Mouse (Mus musculus) liver, embryonic 14.5 days (tissue): ENCODE measurements around the gene Pak4. TPM values are rescaled to one million over a fixed set of nuclear protein-coding genes. Genes with fewer than 3 reads are reported as not detected.

Experiments used
- ATAC-seq: fragments of 200-750 bp; cut with Nextera tagmentation; 2 replicates; pipeline ENCODE4 v1.8.0; 2017; ENCODE audit warnings: moderate number of reproducible peaks, mild to moderate bottlenecking, moderate library complexity; ENCODE audit not compliant: insufficient read depth
- DNase-seq, 3 experiments: peaks; one replicate each; pipeline ENCODE4 v3.0.0-alpha.2; 2012 to 2013; ENCODE audit warnings: low read depth in 3 of 3, low spot score in 3 of 3
- H3K27ac ChIP-seq: fragments of 300-500 bp; sonication (generic); 2 replicates; pipeline ENCODE4 v1.5.1; 2014; ENCODE audit warnings: moderate library complexity, mild to moderate bottlenecking, control low read depth, inconsistent platforms
- H3K27me3 ChIP-seq: fragments of 300-500 bp; sonication (generic); 2 replicates; pipeline ENCODE4 v1.6.1; 2014; ENCODE audit warnings: mild to moderate bottlenecking, low read length, moderate library complexity; ENCODE audit not compliant: control insufficient read depth, insufficient read depth
- H3K36me3 ChIP-seq: fragments of 300-500 bp; sonication (generic); replicated peaks from 2 replicates; pipeline ENCODE4 v1.6.1; 2014; ENCODE audit warnings: low read depth; ENCODE audit not compliant: control insufficient read depth, insufficient read depth
- H3K4me1 ChIP-seq, 2 experiments: fragments of 200-500 bp in 1 of 2; fragments of 300-500 bp in 1 of 2; sonication (generic) in 1 of 2; replicated peaks; 2 replicates each; pipeline ENCODE4 v1.6.1; 2012 to 2014; ENCODE audit warnings: antibody characterized with exemption in 1 of 2, inconsistent platforms in 1 of 2, low read length in 1 of 2; ENCODE audit not compliant: control insufficient read depth in 2 of 2, insufficient read depth in 2 of 2
- H3K4me2 ChIP-seq: fragments of 300-500 bp; sonication (generic); 2 replicates; pipeline ENCODE4 v1.6.1; 2014; ENCODE audit warnings: low read depth, mild to moderate bottlenecking, control low read depth, moderate library complexity
- H3K4me3 ChIP-seq, 2 experiments: fragments of 200-500 bp in 1 of 2; fragments of 300-500 bp in 1 of 2; sonication (generic) in 1 of 2; 2 replicates each; pipeline ENCODE4 v1.5.1; 2012 to 2014; ENCODE audit warnings: low read depth in 2 of 2, low read length in 2 of 2, mild to moderate bottlenecking in 2 of 2, control low read depth in 1 of 2, inconsistent platforms in 1 of 2, moderate library complexity in 1 of 2; ENCODE audit not compliant: insufficient read depth in 1 of 2
- H3K9ac ChIP-seq: fragments of 300-500 bp; sonication (generic); replicated peaks from 2 replicates; pipeline ENCODE4 v1.6.1; 2014; ENCODE audit warnings: mild to moderate bottlenecking, control low read depth, moderate library complexity
- H3K9me3 ChIP-seq: fragments of 300-500 bp; sonication (generic); 2 replicates; pipeline ENCODE4 v1.6.1; 2016; ENCODE audit warnings: low read length, mixed read lengths; ENCODE audit not compliant: control insufficient read depth
- CTCF ChIP-seq: IDR thresholded peaks from 2 replicates; pipeline ENCODE4 v1.5.1; 2016; ENCODE audit warnings: antibody characterized with exemption, low read depth, control low read depth
- EP300 ChIP-seq: IDR thresholded peaks from 2 replicates; pipeline ENCODE4 v1.6.1; 2016; ENCODE audit warnings: antibody characterized with exemption, low read depth
- WGBS: fragments of 180-500 bp; shearing (Covaris S2); extraction: QIAGEN DNeasy Blood & Tissue Kit; methylation state at CpG from one replicate; pipeline ENCODE4 v1.1.7; 2014; ENCODE audit not compliant: insufficient replicate concordance; 5-methylcytosine and 5-hydroxymethylcytosine counted together
- polyA plus RNA-seq, 2 experiments: library from polyadenylated mRNA; depleted of rRNA in 1 of 2; stranded (reverse) in 1 of 2; unstranded in 1 of 2; fragments of >200 nt; fragmentation: Nextera tagmentation in 1 of 2; extraction: Ambion mirVana in 1 of 2; gene quantifications; 2 replicates each; pipeline versions ENCODE4 v1.2.1 to v1.2.3; 2012 to 2014

The Pak4 gene
- polyA plus RNA-seq (2012; rRNA removed) (11.5 and 12.3 TPM in 2 replicates), polyA plus RNA-seq (2014; fragmentation: Nextera tagmentation; extraction: Ambion mirVana) (8.5 and 8.6 TPM in 2 replicates)

DNA sequence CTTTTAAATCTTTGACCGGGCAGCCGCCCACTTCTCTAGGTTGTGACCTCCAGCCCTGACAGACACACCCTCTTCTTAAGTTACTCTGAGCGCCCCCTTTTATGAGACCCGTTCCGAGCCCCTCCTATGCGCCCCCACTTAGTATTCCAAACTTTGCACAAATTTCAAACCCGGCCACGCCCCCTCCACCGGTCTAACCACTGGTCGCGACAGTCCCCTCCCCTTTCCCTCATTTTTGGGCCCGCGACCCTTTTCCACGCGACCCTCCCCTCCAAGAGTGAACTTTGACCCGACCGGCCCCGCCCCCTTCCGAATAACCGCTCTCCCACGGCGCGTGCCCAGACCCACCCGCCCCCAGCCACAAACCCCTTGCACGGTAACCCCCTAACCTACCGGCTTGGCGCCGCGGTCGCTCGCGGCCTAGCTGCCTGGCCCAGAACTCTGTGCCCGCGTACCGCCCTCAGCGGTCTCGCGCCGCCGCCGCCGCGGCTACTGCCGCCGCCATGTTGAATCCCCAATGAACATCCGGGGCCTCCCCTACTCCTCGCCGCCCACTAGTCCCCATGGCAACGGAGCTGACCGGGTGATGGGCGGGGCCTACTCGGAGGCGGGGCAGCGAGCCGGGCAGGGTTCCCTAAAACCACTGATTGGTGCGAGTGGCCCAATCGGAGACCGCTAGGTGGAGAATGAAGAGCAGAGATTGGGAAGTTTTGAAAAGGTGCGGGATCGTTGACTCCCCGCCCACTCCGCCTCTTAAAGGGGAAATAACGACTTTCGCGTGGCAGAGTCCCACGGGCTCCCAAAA lies at the start of gene Pak4, which contains the start of gene Samd4b:
TSS of gene Pak4 (minus strand) at position 544 of the 805 bp plus-strand sequence.
TSS of gene Samd4b (minus strand) at position 503 of the 805 bp plus-strand sequence.
- Histone ChIP-seq H3K4me1 (peaks cover 12 to 33% of the 10 kb centered on the region in 2 experiments), H3K4me2 (peak within 1 kb of the TSS; percentile 77), H3K9ac (peak within 1 kb of the TSS; percentile 72), H3K27me3 (no peaks in the 10 kb centered on the region), H3K9me3 (no peaks in the 10 kb centered on the region), H3K36me3 (0 out of 2 replicates have a peak, but pooled peaks cover 2% of the 10 kb centered on the region), H3K27ac (peak within 1 kb of the TSS; percentile 80), H3K4me3 (peak within 1 kb of the TSS; percentile 75 to 86)
- DNase-seq (peak; percentile 96 to 98 (median 96)), ATAC-seq (peak; percentile 82)
- TF ChIP-seq EP300 (no peak), CTCF (peak; percentile 31)
- 1% methylated on average over 66 of the region's 66 CpGs for WGBS

DNA sequence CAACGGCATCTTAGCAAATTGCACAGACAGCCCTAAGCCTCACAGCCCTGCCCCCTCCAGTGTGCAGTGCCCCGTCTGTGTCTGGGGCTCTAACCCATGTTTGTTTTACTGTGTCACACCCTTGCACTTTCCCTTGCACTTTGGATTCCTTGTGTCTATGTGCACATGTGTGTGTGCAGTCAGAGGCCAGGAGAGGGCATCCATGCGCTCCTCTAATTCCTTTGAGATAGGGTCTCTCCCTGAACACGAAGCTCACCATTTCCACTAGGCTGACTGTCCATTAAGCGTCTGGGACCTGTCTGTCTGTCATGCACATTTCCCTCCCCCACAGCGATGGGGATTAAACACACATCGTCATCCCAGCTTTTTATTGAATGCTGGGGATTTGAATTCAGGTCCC lies 49.0 kb upstream of the Pak4 start:
- Histone ChIP-seq H3K36me3 (no peaks in the 10 kb centered on the region), H3K4me1 (no peaks in the 10 kb centered on the region; a peak in 1 of 4 replicates), H3K27ac (no peak overlapping the region), H3K4me3 (no peak overlapping the region), H3K27me3 (no peaks in the 10 kb centered on the region), H3K9ac (no peak overlapping the region), H3K9me3 (no peaks in the 10 kb centered on the region), H3K4me2 (no peak overlapping the region)
- ATAC-seq (no peak), DNase-seq (no peak)
- no peak for TF ChIP-seq EP300
- TF ChIP-seq CTCF, result no peak; the same call in 1 of the 2 replicates
- WGBS, result 38% methylated on average over 7 of the region's 7 CpGs

DNA sequence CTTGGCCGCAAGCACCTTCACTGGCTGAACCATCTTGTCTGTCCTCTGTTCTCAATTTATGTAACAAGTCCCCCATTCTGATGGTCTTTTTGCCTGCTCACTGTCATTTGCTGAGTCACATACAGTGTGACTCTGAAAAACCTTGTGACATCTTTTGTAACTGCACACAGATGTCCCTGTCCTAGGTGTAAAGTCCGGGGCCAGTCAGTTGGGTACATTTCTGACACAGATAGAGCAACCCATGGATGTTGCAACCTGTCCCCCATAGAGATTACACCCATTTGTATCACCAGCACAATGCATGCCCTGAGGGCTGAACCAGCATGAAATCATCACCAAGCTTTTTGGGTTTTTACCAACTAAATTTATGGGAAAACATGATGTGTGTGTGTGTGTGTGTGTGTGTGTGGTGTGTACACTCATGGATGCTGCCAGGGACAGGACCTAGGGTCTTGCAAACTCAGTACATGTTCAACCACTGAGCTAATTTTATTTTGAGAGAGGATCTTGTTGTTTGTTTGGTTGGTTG lies 48.0 kb upstream of the Pak4 start:
- H3K9me3 ChIP-seq, result no peaks in the 10 kb centered on the region
- no peaks in the 10 kb centered on the region for H3K27me3 ChIP-seq
- 59% methylated on average over 2 of the region's 2 CpGs for WGBS
- ATAC-seq (peak; percentile 62), DNase-seq (peak; percentile 10 to 25 (median 16))
- H3K27ac ChIP-seq, result no peak overlapping the region
- H3K4me3 ChIP-seq, result no peak overlapping the region
- H3K9ac ChIP-seq, result no peak overlapping the region
- H3K4me1 ChIP-seq, result no peaks in the 10 kb centered on the region; a peak in 1 of 4 replicates
- H3K36me3 ChIP-seq, result no peaks in the 10 kb centered on the region
- no peak overlapping the region for H3K4me2 ChIP-seq
- TF ChIP-seq EP300 (no peak), CTCF (no peak)

DNA sequence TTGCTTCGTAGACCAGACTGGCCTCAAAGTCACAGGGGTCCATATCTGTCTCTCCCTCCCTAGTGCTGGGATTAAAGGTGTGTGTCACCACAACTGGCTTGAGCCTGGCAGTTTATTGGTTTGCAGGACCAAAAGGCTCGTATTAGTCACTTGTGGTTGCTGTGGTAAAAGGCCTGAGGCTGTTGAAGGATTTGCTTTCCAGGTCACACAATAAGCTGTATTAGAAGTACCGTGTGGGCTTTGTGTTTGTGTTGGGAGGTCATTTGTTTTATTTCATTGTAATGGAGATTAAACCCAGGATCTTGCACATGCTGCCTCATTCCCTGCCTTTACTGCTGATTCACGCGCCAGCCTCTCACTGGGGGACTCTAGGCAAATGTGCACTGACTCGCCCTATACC lies 47.4 kb upstream of the Pak4 start:
- Histone ChIP-seq H3K27me3 (no peaks in the 10 kb centered on the region), H3K4me2 (no peak overlapping the region), H3K36me3 (no peaks in the 10 kb centered on the region), H3K27ac (no peak overlapping the region), H3K4me3 (no peak overlapping the region), H3K4me1 (no peaks in the 10 kb centered on the region; a peak in 1 of 4 replicates), H3K9me3 (no peaks in the 10 kb centered on the region), H3K9ac (no peak overlapping the region)
- ATAC-seq (no peak), DNase-seq (no peak)
- no peak for TF ChIP-seq CTCF
- TF ChIP-seq EP300, result no peak
- 66% methylated on average over 6 of the region's 6 CpGs for WGBS

DNA sequence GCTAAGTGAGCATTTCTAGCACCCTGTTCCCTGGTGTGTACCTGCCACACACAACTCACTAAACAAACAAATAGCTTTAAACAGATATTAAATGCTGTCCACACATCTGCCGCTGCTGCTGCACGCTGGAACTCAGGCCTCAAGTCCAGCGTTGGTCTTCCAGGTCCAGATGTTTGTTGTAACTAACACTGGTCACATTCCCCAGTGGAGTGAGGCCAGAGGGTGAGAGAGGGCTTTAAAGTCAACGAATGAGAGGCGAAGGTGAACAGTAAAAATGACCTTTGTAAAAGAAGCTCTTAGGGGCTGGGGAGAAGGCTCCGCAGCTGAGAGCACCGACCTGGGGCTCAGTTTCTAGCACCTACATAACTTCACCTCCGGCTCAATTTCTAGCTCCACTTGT lies 43.6 kb upstream of the Pak4 start:
- Histone ChIP-seq H3K27me3 (no peaks in the 10 kb centered on the region), H3K4me1 (no peaks in the 10 kb centered on the region; a peak in 1 of 4 replicates), H3K36me3 (no peaks in the 10 kb centered on the region), H3K27ac (no peak overlapping the region), H3K4me3 (no peak overlapping the region), H3K9ac (no peak overlapping the region), H3K4me2 (no peak overlapping the region), H3K9me3 (no peaks in the 10 kb centered on the region)
- ATAC-seq, result no peak
- 66% methylated on average over 8 of the region's 8 CpGs for WGBS
- TF ChIP-seq CTCF (no peak), EP300 (no peak)
- no peak for DNase-seq
